Mouse (Mus musculus): ENCODE results near the gene Pglyrp2. TPM values are rescaled to one million over a fixed set of nuclear protein-coding genes. Genes with fewer than 3 reads are reported as not detected.

Gene Pglyrp2
- polyA plus RNA-seq, 1 experiment from 2014 or later, result not detected

GRCm38 (mm10) chr17:32443245-32443644 is 19.3 kb upstream of the Pglyrp2 start:
- Histone ChIP-seq H3K9me3 (replicated peaks) (peaks cover 5% of the 10 kb centered on the region), H3K36me3 (no peaks in the 10 kb centered on the region), H3K4me1 (replicated peaks) (no peaks in the 10 kb centered on the region), H3K27me3 (replicated peaks) (peaks cover 21% of the 10 kb centered on the region), H3K4me3 (no peak overlapping the region), H3K9ac (no peak overlapping the region), H3K4me2 (no peak overlapping the region), H3K27ac (ENCODE audit: poor library complexity, severe bottlenecking) (no peak overlapping the region)
- 65% methylated on average over 6 of the region's 6 CpGs for WGBS
- no peak for ATAC-seq (ENCODE audit: insufficient number of reproducible peaks, low FRiP score)

- no peak overlapping the region for H3K9ac ChIP-seq
- H3K36me3 ChIP-seq, result no peaks in the 10 kb centered on the region
- H3K4me3 ChIP-seq, result no peak overlapping the region
- ATAC-seq (ENCODE audit: insufficient number of reproducible peaks, low FRiP score), result no peak
- H3K27ac ChIP-seq (ENCODE audit: poor library complexity, severe bottlenecking), result no peak overlapping the region
- H3K4me2 ChIP-seq, result no peak overlapping the region
- no peaks in the 10 kb centered on the region for H3K9me3 ChIP-seq (replicated peaks)
- H3K4me1 ChIP-seq (replicated peaks), result no peaks in the 10 kb centered on the region
- peaks cover 12% of the 10 kb centered on the region for H3K27me3 ChIP-seq (replicated peaks)
- 86% methylated on average over 4 of the region's 4 CpGs for WGBS
These were observed 13.1 kb upstream of the Pglyrp2 start for GRCm38 (mm10) chr17:32437106-32437505.

DNA sequence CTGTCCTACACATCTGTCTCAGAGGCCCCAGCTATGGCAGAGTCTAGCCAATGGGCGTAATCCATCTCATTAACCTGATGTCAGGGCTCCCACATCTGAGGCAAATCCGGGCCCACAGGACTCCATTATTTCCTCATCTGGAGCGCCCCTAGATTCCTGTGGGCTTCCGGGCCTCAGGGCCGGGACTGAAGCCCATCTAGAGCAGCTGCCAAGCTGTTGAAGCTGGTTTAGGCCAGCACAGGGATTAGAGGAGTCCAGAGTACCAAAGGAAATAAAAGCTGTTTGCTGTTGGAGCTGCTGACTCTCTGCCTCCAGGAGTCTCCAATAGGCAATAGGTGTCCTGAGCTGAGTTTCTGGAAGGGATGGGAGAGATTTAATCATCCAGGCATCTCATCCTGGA is 11.2 kb upstream of the Pglyrp2 start:
- no peaks in the 10 kb centered on the region for H3K36me3 ChIP-seq
- H3K9ac ChIP-seq, result no peak overlapping the region
- no peaks in the 10 kb centered on the region for H3K9me3 ChIP-seq (replicated peaks)
- no peak for ATAC-seq (ENCODE audit: insufficient number of reproducible peaks, low FRiP score)
- 0 out of 2 replicates have a peak, but pooled peaks cover 4% of the 10 kb centered on the region for H3K27me3 ChIP-seq (replicated peaks)
- no peak overlapping the region for H3K27ac ChIP-seq (ENCODE audit: poor library complexity, severe bottlenecking)
- 62% methylated on average over 5 of the region's 5 CpGs for WGBS
- H3K4me3 ChIP-seq, result no peak overlapping the region
- no peak overlapping the region for H3K4me2 ChIP-seq
- no peaks in the 10 kb centered on the region for H3K4me1 ChIP-seq (replicated peaks)

DNA sequence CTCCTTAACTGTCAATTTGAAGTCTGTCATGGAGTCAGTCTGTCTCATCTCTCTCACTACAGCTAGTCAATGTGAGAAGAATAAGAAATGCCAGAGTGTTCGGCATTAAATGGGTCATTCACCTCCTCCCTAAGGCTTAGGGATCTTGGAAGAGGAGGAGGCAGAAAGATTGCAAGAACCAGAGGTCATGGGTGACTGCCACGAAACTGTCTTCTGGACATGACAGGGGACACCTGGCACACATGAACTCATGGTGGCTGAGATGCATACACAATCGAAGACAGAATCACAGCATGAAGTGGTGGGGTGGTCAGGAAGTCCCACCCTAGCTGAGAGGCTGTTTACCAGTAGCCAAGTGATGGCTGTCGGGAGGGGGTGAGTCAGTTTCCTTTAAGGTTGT is 10.4 kb upstream of the Pglyrp2 start:
- no peak for ATAC-seq (ENCODE audit: insufficient number of reproducible peaks, low FRiP score)
- no peak overlapping the region for H3K4me2 ChIP-seq
- no peaks in the 10 kb centered on the region for H3K9me3 ChIP-seq (replicated peaks)
- no peaks in the 10 kb centered on the region for H3K27me3 ChIP-seq (replicated peaks)
- no peak overlapping the region for H3K4me3 ChIP-seq
- no peak overlapping the region for H3K27ac ChIP-seq (ENCODE audit: poor library complexity, severe bottlenecking)
- H3K9ac ChIP-seq, result no peak overlapping the region
- no peaks in the 10 kb centered on the region for H3K4me1 ChIP-seq (replicated peaks)
- 49% methylated on average over 4 of the region's 4 CpGs for WGBS
- no peaks in the 10 kb centered on the region for H3K36me3 ChIP-seq

GRCm38 (mm10) chr17:32431972-32432371 is 8.0 kb upstream of the Pglyrp2 start:
- Histone ChIP-seq H3K27me3 (replicated peaks) (peaks cover 3% of the 10 kb centered on the region; the same call in 1 of the 2 replicates), H3K27ac (ENCODE audit: poor library complexity, severe bottlenecking) (no peak overlapping the region), H3K4me2 (no peak overlapping the region), H3K9ac (no peak overlapping the region), H3K4me3 (no peak overlapping the region), H3K36me3 (no peaks in the 10 kb centered on the region), H3K4me1 (replicated peaks) (no peaks in the 10 kb centered on the region), H3K9me3 (replicated peaks) (no peaks in the 10 kb centered on the region)
- no peak for ATAC-seq (ENCODE audit: insufficient number of reproducible peaks, low FRiP score)
- 44% methylated on average over 3 of the region's 3 CpGs for WGBS

GRCm38 (mm10) chr17:32426610-32427009 is 2.6 kb upstream of the Pglyrp2 start:
- no peaks in the 10 kb centered on the region for H3K9me3 ChIP-seq (replicated peaks)
- no peak overlapping the region for H3K27ac ChIP-seq (ENCODE audit: poor library complexity, severe bottlenecking)
- H3K9ac ChIP-seq, result no peak overlapping the region
- H3K4me2 ChIP-seq, result no peak overlapping the region
- no peak overlapping the region for H3K4me3 ChIP-seq
- no peak for ATAC-seq (ENCODE audit: insufficient number of reproducible peaks, low FRiP score)
- H3K4me1 ChIP-seq (replicated peaks), result no peaks in the 10 kb centered on the region
- no peaks in the 10 kb centered on the region for H3K36me3 ChIP-seq
- H3K27me3 ChIP-seq (replicated peaks), result peaks cover 7% of the 10 kb centered on the region; the same call in 1 of the 2 replicates

DNA sequence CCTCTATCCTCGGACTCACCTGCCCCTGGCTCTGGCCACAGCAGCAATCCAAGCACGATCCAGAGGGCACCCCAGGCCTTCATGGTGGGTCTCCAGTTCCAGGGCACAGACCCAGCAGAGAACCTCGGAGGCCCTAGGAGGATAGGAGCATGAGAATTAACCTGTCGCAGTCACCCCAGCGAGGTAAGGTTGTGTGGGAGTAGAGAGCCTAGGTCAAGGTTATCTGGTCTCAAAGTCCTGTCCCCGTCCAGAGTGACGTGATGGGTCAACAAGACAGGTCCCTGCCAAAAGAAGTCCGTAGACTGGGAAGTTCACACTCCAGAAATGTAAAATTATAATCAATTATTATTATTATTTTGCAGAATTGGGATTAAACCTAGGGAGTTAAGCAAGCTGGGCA is 3.2 kb downstream of the Pglyrp2 start:
- 73% methylated on average over 8 of the region's 8 CpGs for WGBS

GRCm38 (mm10) chr17:32419989-32420388 is 4.0 kb downstream of the Pglyrp2 start:
- no peak for ATAC-seq (ENCODE audit: insufficient number of reproducible peaks, low FRiP score)

More for the DNA sequence above, 3.2 kb downstream of the Pglyrp2 start:
- Histone ChIP-seq H3K27ac (ENCODE audit: poor library complexity, severe bottlenecking) (no peak overlapping the region), H3K4me1 (replicated peaks) (0 out of 2 replicates have a peak, but pooled peaks cover 2% of the 10 kb centered on the region), H3K9ac (no peak overlapping the region), H3K4me2 (no peak overlapping the region), H3K36me3 (no peaks in the 10 kb centered on the region), H3K27me3 (replicated peaks) (peaks cover 23% of the 10 kb centered on the region), H3K4me3 (no peak overlapping the region), H3K9me3 (replicated peaks) (no peaks in the 10 kb centered on the region)
- ATAC-seq (ENCODE audit: insufficient number of reproducible peaks, low FRiP score), result no peak

DNA sequence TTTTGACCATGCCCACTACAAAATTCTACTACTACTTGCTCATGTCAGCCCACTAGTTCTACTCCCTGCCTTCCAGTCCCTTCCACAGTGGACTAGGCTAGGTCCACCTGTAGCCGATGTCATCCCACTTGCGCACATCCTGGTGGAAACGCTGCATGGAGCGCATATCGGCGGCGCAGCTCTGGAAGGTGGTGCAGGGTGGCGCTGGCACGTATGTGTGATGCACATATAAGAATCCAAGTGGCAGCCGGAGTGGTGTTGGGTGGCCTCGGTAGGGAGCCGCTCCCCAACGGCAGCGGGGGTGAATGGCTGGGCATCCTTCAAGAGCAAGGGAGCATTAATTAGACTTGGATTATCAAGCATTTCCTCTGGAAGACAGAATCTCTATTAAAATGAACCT is 7.2 kb downstream of the Pglyrp2 start:
- 88% methylated on average over 14 of the region's 14 CpGs for WGBS
- Histone ChIP-seq H3K4me3 (no peak overlapping the region), H3K27ac (ENCODE audit: poor library complexity, severe bottlenecking) (no peak overlapping the region), H3K27me3 (replicated peaks) (peaks cover 41% of the 10 kb centered on the region), H3K9ac (no peak overlapping the region), H3K4me1 (replicated peaks) (0 out of 2 replicates have a peak, but pooled peaks cover 4% of the 10 kb centered on the region), H3K9me3 (replicated peaks) (no peaks in the 10 kb centered on the region), H3K36me3 (no peaks in the 10 kb centered on the region), H3K4me2 (no peak overlapping the region)
- no peak for ATAC-seq (ENCODE audit: insufficient number of reproducible peaks, low FRiP score)

More at GRCm38 (mm10) chr17:32419989-32420388, 4.0 kb downstream of the Pglyrp2 start:
- no peak overlapping the region for H3K27ac ChIP-seq (ENCODE audit: poor library complexity, severe bottlenecking)
- no peak overlapping the region for H3K4me3 ChIP-seq
- no peaks in the 10 kb centered on the region for H3K9me3 ChIP-seq (replicated peaks)
- peaks cover 31% of the 10 kb centered on the region for H3K27me3 ChIP-seq (replicated peaks)
- no peaks in the 10 kb centered on the region for H3K36me3 ChIP-seq
- WGBS, result 61% methylated on average over 2 of the region's 2 CpGs
- no peak overlapping the region for H3K9ac ChIP-seq
- H3K4me1 ChIP-seq (replicated peaks), result 0 out of 2 replicates have a peak, but pooled peaks cover 4% of the 10 kb centered on the region
- no peak overlapping the region for H3K4me2 ChIP-seq

GRCm38 (mm10) chr17:32415417-32416020 is 8.4 kb downstream of the Pglyrp2 start:
- Histone ChIP-seq H3K4me2 (peak overlapping the region; percentile 40; the same call in 1 of the 2 replicates), H3K27ac (ENCODE audit: poor library complexity, severe bottlenecking) (no peak overlapping the region), H3K4me1 (replicated peaks) (0 out of 2 replicates have a peak, but pooled peaks cover 4% of the 10 kb centered on the region), H3K9me3 (replicated peaks) (no peaks in the 10 kb centered on the region), H3K9ac (no peak overlapping the region), H3K36me3 (no peaks in the 10 kb centered on the region), H3K27me3 (replicated peaks) (peaks cover 41% of the 10 kb centered on the region), H3K4me3 (peak overlapping the region; percentile 17)
- WGBS, result 23% methylated on average over 24 of the region's 24 CpGs
- ATAC-seq (ENCODE audit: insufficient number of reproducible peaks, low FRiP score), result no peak

DNA sequence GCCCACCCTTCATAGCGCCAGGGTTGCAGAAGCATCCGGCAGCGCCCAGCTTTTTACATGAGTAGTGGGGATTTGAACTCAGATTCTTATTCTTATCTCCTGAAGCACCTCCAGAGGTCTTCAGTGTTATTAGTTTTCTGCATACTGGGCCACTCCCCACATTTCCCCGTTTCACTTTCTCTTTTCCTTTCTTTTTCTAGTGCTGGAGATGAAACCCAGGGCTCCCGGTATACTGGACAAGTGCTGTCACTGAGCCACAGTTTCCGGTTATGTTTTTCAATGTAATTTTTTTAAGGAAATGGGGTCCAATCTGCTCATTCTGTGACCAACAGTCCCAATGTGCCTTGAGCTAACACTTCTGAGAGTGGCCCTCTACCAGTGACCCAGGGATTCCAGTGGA is 12.1 kb downstream of the Pglyrp2 start:
- Histone ChIP-seq H3K4me3 (no peak overlapping the region), H3K27me3 (replicated peaks) (peaks cover 29% of the 10 kb centered on the region), H3K4me2 (no peak overlapping the region), H3K9ac (no peak overlapping the region), H3K36me3 (no peaks in the 10 kb centered on the region), H3K9me3 (replicated peaks) (no peaks in the 10 kb centered on the region), H3K4me1 (replicated peaks) (0 out of 2 replicates have a peak, but pooled peaks cover 4% of the 10 kb centered on the region), H3K27ac (ENCODE audit: poor library complexity, severe bottlenecking) (no peak overlapping the region)
- 85% methylated on average over 6 of the region's 6 CpGs for WGBS
- ATAC-seq (ENCODE audit: insufficient number of reproducible peaks, low FRiP score), result no peak

DNA sequence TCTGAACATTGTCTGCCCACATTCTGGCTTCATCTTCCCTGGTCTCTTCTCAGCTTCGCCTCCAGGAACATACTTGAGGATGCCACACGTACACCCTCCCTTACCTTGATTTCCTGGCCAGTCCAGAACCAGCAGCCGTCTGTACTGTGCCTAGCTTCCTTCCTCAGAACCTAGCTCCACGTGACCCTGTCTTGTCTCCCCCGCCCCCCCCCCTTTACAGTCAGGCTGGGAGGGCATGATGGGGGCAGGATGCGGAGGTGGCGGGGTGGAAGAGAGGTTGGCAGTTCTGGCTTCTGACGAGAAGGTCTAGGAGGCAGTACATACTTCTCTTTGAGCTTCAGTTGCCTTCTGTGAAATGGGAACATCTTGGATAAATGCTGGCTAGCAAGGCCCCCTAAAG is 20.6 kb downstream of the Pglyrp2 start, which contains the start of gene Rasal3:
TSS of gene Rasal3 (minus strand) at position 167 of the 400 bp plus-strand sequence.
- ATAC-seq (ENCODE audit: insufficient number of reproducible peaks, low FRiP score), result no peak
- H3K4me3 ChIP-seq, result no peak within 1 kb of the TSS
- WGBS, result 63% methylated on average over 8 of the region's 8 CpGs
- H3K4me1 ChIP-seq (replicated peaks), result no peaks in the 10 kb centered on the region
- no peaks in the 10 kb centered on the region for H3K36me3 ChIP-seq
- no peak within 1 kb of the TSS for H3K9ac ChIP-seq
- H3K27ac ChIP-seq (ENCODE audit: poor library complexity, severe bottlenecking), result no peak within 1 kb of the TSS
- no peak within 1 kb of the TSS for H3K4me2 ChIP-seq
- no peaks in the 10 kb centered on the region for H3K9me3 ChIP-seq (replicated peaks)
- H3K27me3 ChIP-seq (replicated peaks), result peaks cover 15% of the 10 kb centered on the region

Data from heart, embryonic 12.5 days (tissue).